Mouse (Mus musculus) forebrain, postnatal 0 days (tissue): ENCODE data around the gene Aftph. TPM values are rescaled to one million over a fixed set of nuclear protein-coding genes. Genes with fewer than 3 reads are reported as not detected.
A peak's percentile ranks its signal among the peaks of the same experiment; 100 is the strongest.

ENCODE experiments used
- ATAC-seq: fragments of 200-750 bp; cut with Nextera tagmentation; 2 replicates; pipeline ENCODE4 v1.8.0; 2017; ENCODE audit warnings: mild to moderate bottlenecking, moderate library complexity
- DNase-seq: peaks from one replicate; pipeline ENCODE4 v3.0.0-alpha.2; 2015
- H3K27ac ChIP-seq: fragments of 300-500 bp; sonication (generic); 2 replicates; pipeline ENCODE4 v1.5.1; 2014; ENCODE audit warnings: low read depth, mild to moderate bottlenecking, antibody characterized with exemption, low read length, moderate library complexity, mixed read lengths
- H3K27me3 ChIP-seq: fragments of 300-500 bp; sonication (generic); 2 replicates; pipeline ENCODE4 v1.6.1; 2014; ENCODE audit warnings: mild to moderate bottlenecking, low read length, mixed read lengths; ENCODE audit not compliant: insufficient read depth
- H3K36me3 ChIP-seq: fragments of 300-500 bp; sonication (generic); 2 replicates; pipeline ENCODE4 v1.6.1; 2014; ENCODE audit warnings: mild to moderate bottlenecking, moderate library complexity; ENCODE audit not compliant: insufficient read depth
- H3K4me1 ChIP-seq: fragments of 300-500 bp; sonication (generic); 2 replicates; pipeline ENCODE4 v1.6.1; 2014; ENCODE audit warnings: antibody characterized with exemption; ENCODE audit not compliant: insufficient read depth
- H3K4me2 ChIP-seq: fragments of 300-500 bp; sonication (generic); 2 replicates; pipeline ENCODE4 v1.6.1; 2014; ENCODE audit warnings: low read depth, mild to moderate bottlenecking, moderate library complexity
- H3K4me3 ChIP-seq: fragments of 300-500 bp; sonication (generic); 2 replicates; pipeline ENCODE4 v1.5.1; 2014; ENCODE audit warnings: low read depth, low read length, mixed read lengths
- H3K9ac ChIP-seq: fragments of 300-500 bp; sonication (generic); 2 replicates; pipeline ENCODE4 v1.6.1; 2014; ENCODE audit warnings: mild to moderate bottlenecking
- H3K9me3 ChIP-seq: fragments of 300-500 bp; sonication (generic); 2 replicates; pipeline ENCODE4 v1.6.1; 2016; ENCODE audit warnings: low read length
- CTCF ChIP-seq: sonication (generic); IDR thresholded peaks from 2 replicates; pipeline ENCODE4 v1.5.1; 2016; ENCODE audit warnings: antibody characterized with exemption, control low read depth, low read depth
- WGBS: fragments of 180-500 bp; shearing (Covaris S2); extraction: QIAGEN DNeasy Blood & Tissue Kit; methylation state at CpG from one replicate; pipeline ENCODE4 v1.1.7; 2014; 5-methylcytosine and 5-hydroxymethylcytosine counted together
- polyA plus RNA-seq: library from polyadenylated mRNA; unstranded; fragments of >200 nt; fragmentation: Nextera tagmentation; extraction: Ambion mirVana; gene quantifications from 2 replicates; pipeline ENCODE4 v1.2.1, GENCODE M21; 2015
- total RNA-seq: library from RNA; depleted of rRNA; stranded (reverse); fragments of >200 nt; gene quantifications from 2 replicates; pipeline ENCODE4 v1.2.3, GENCODE M21; 2014; rRNA removed

Aftph gene
- total and polyA plus RNA-seq, 2 experiments from 2014 or later, result 24.2 to 73.9 TPM

DNA sequence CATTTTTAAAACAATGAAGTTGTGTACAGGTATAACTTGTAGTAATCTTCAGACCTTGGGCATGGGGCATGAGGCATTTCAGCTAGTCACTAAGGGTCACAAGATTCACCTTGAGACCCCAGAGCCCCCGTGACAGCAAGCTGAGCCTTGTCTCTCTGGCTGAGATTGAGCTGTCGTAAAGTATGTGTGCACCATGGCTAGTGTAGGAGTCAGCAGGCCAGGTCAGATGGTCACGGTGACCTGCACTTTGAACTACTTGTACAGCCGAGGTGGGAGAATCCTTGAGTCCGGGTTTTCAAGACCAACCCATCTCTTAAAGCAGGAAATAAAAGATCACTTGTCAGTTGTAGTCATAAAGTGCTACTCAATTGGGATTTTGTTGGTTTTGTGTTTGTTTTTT is 98.2 kb downstream of the Aftph start:
- TF ChIP-seq CTCF, result no peak
- Histone ChIP-seq H3K27ac (no peak overlapping the region), H3K36me3 (no peaks in the 10 kb centered on the region), H3K9me3 (no peaks in the 10 kb centered on the region), H3K4me1 (peaks cover 15% of the 10 kb centered on the region; the same call in 1 of the 2 replicates), H3K4me3 (no peak overlapping the region), H3K4me2 (no peak overlapping the region), H3K27me3 (no peaks in the 10 kb centered on the region), H3K9ac (no peak overlapping the region)
- WGBS, result 77% methylated on average over 5 of the region's 5 CpGs
- ATAC-seq (no peak), DNase-seq (no peak)

DNA sequence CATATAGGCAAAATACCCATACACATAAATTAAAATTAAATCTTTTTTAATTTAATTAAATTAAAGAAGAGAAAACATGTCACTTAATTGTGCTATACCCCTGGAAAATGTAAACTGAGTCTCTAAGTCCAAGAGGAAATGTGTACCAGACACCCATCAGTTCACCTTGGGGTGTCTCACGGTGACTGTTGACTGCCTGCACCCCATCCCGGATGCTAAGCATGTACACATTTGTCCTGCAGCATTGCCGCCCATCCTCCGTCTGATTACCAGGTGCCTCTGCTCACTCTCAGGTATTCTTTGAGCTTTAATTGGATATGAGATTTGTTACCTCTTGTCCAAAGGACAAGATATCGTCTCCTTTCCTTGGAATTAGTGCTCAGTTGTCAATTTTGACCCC is 99.1 kb downstream of the Aftph start:
- Histone ChIP-seq H3K4me1 (peaks cover 11% of the 10 kb centered on the region; the same call in 1 of the 2 replicates), H3K4me2 (no peak overlapping the region), H3K36me3 (no peaks in the 10 kb centered on the region), H3K9me3 (no peaks in the 10 kb centered on the region), H3K9ac (no peak overlapping the region), H3K27me3 (no peaks in the 10 kb centered on the region), H3K4me3 (no peak overlapping the region), H3K27ac (no peak overlapping the region)
- no peak for TF ChIP-seq CTCF
- ATAC-seq (no peak), DNase-seq (no peak)
- 84% methylated on average over 5 of the region's 5 CpGs for WGBS

DNA sequence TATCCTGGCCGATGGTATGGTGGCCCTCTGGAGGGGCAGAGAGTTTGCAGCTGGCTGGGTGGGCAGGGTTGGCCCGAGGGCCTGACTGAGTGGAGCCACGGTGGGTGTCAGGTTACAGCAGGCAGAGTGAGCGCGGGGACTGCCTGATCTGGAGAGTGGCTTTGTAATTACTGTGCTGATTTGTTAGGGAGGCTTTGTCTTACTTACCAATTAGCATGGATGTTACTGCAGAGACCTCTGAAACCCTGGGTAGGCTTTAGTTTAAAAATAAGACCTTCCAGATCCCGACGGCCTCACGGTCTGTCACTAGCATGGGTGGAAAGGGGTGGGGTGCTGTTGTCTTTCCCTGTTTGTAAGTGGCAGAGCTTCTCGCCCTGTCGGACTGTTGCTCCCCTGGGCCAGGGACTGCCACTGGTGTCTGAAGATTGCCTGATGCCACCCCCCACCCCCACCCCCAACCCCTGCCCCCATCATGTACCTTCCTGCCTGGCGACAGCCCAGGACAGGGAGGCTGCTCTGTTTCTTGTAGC is 101.4 kb downstream of the Aftph start:
- 8% methylated on average over 11 of the region's 11 CpGs for WGBS
- Histone ChIP-seq H3K4me2 (peak overlapping the region; percentile 17), H3K27ac (no peak overlapping the region), H3K27me3 (no peaks in the 10 kb centered on the region), H3K9ac (peak overlapping the region; percentile 10; the same call in 1 of the 2 replicates), H3K4me1 (0 out of 2 replicates have a peak, but pooled peaks cover 4% of the 10 kb centered on the region), H3K9me3 (no peaks in the 10 kb centered on the region), H3K4me3 (no peak overlapping the region), H3K36me3 (no peaks in the 10 kb centered on the region)
- no peak for DNase-seq
- ATAC-seq, result peak; percentile 88
- no peak for TF ChIP-seq CTCF

DNA sequence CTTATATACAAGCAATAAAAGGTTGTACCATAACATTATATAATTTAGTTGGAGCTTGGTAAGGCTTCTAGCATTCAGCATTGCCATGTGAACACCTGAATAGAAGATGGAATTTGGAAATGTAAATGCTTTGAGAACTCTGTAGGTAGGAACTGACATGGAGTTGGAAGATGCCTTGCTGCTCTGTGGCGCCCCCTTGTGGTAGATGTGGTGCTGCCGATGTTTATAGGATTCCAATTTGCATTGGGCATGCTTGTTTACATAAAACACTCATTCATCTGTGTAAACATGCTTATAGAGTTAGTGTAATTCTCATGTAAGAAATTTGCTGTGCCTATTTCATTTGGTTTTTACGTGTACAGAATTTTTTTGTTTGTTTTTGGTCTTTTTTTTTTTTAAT is 102.5 kb downstream of the Aftph start:
- H3K9ac ChIP-seq, result no peak overlapping the region
- peak; percentile 83 for TF ChIP-seq CTCF
- no peak overlapping the region for H3K4me2 ChIP-seq
- WGBS, result 27% methylated on average over 3 of the region's 3 CpGs
- H3K4me3 ChIP-seq, result no peak overlapping the region
- H3K9me3 ChIP-seq, result no peaks in the 10 kb centered on the region
- H3K4me1 ChIP-seq, result 0 out of 2 replicates have a peak, but pooled peaks cover 4% of the 10 kb centered on the region
- H3K27ac ChIP-seq, result no peak overlapping the region
- no peaks in the 10 kb centered on the region for H3K36me3 ChIP-seq
- no peaks in the 10 kb centered on the region for H3K27me3 ChIP-seq
- no peak for ATAC-seq
- DNase-seq, result no peak

DNA sequence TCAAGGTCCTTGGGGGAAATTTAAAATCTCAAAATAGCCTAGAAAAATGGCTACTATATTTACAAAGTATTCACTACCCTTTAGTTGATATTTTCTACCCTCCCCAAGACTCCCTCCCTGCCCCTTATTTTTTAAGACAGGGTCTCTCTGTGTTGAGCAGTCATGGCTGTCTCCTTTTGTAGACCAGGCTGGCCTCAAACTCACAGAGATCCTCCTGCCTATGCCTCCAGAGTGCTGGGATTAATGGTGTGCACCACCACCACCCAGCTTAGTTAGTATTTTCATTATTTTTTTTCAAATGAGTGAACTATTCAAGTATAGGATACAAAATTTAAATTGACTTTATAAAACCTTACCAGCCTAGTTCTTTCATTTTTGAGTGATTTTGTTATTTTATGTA is 104.3 kb downstream of the Aftph start:
- Histone ChIP-seq H3K36me3 (no peaks in the 10 kb centered on the region), H3K9ac (no peak overlapping the region), H3K4me1 (peaks cover 16% of the 10 kb centered on the region; the same call in 1 of the 2 replicates), H3K27ac (no peak overlapping the region), H3K9me3 (no peaks in the 10 kb centered on the region), H3K4me3 (no peak overlapping the region), H3K4me2 (no peak overlapping the region), H3K27me3 (no peaks in the 10 kb centered on the region)
- ATAC-seq (no peak), DNase-seq (no peak)
- no peak for TF ChIP-seq CTCF

DNA sequence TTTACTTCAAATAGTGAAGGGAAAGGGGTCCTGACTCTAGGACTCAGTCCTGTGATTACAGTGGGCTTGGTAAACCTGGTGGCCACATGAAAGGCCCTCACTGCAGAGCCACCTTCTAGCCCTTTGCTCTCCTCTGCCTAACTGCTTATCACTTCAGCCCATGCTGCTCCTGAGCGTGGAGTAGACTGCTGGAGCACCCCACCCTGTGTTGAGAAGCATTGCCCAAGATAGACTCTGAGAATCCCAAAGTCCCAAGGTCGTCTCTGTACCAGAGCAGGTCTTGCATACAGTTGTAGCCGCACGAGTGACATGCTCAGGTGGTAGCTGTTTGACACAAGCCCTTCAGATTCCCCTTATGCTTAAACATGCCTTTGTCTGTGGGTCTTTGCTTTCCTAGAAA is 105.3 kb downstream of the Aftph start:
- Histone ChIP-seq H3K27ac (no peak overlapping the region), H3K9me3 (no peaks in the 10 kb centered on the region), H3K4me1 (peaks cover 16% of the 10 kb centered on the region; the same call in 1 of the 2 replicates), H3K36me3 (no peaks in the 10 kb centered on the region), H3K4me2 (no peak overlapping the region), H3K9ac (no peak overlapping the region), H3K4me3 (no peak overlapping the region), H3K27me3 (no peaks in the 10 kb centered on the region)
- WGBS, result 61% methylated on average over 4 of the region's 4 CpGs
- TF ChIP-seq CTCF, result no peak
- ATAC-seq, result no peak
- no peak for DNase-seq

DNA sequence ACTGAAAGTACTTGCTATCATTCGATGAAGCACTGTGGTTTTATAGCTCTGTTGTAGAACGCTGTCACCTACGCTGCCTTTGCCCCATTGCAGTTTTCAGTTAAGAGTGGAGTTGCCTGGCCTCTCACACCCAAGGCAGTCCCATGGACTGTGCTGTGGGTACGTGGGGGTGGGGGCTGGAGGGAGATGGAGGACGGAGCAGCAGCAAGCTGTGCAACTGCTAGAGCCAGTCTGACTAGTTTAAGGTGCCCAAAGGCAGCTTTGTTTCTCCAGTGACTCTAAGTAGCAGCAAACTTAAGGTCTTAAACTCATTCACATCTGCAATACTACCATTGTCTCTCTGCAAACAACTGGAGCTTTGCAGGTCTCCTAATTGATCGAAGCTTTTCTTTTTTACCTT is 105.7 kb downstream of the Aftph start:
- ATAC-seq (no peak), DNase-seq (no peak)
- no peak for TF ChIP-seq CTCF
- H3K4me1 ChIP-seq, result peaks cover 15% of the 10 kb centered on the region; the same call in 1 of the 2 replicates
- H3K4me3 ChIP-seq, result no peak overlapping the region
- 17% methylated on average over 6 of the region's 6 CpGs for WGBS
- H3K27ac ChIP-seq, result no peak overlapping the region
- H3K9me3 ChIP-seq, result no peaks in the 10 kb centered on the region
- no peak overlapping the region for H3K9ac ChIP-seq
- H3K36me3 ChIP-seq, result no peaks in the 10 kb centered on the region
- no peak overlapping the region for H3K4me2 ChIP-seq
- H3K27me3 ChIP-seq, result no peaks in the 10 kb centered on the region

Other genes starting within 250 kb of the Aftph start
- 14.8 and 17.7 TPM in 2 replicates for gene Sertad2, start 198.3 kb downstream of the Aftph start, total RNA-seq
- gene Sertad2, start 198.3 kb downstream of the Aftph start, polyA plus RNA-seq, result 29.8 and 38.3 TPM in 2 replicates
- gene Lgalsl, start 89.5 kb upstream of the Aftph start, total RNA-seq, result 104 and 119 TPM in 2 replicates
- 71.9 and 78.3 TPM in 2 replicates for gene Lgalsl, start 89.5 kb upstream of the Aftph start, polyA plus RNA-seq